Mouse (Mus musculus): ENCODE data around the gene Sim1.

Gene Sim1

GRCm38 (mm10) chr10:51011391-51012150, 117.0 kb downstream of the Sim1 start:
- in situ Hi-C loops (cut with MboI; ENCODE audit: low pct_unique_long_range_greater_than_20kb in 1 of 2, low sequenced_read_pairs in 2 of 2, unreplicated experiment in 1 of 2): no loop called here

- in situ Hi-C loops (cut with MboI; ENCODE audit: low pct_unique_long_range_greater_than_20kb in 1 of 2, low sequenced_read_pairs in 2 of 2, unreplicated experiment in 1 of 2): no loop called here
Measured at GRCm38 (mm10) chr10:51014901-51015300, 120.3 kb downstream of the Sim1 start.

- in situ Hi-C loops (cut with MboI; ENCODE audit: low pct_unique_long_range_greater_than_20kb in 1 of 2, low sequenced_read_pairs in 2 of 2, unreplicated experiment in 1 of 2): no loop called here
Measured at GRCm38 (mm10) chr10:51015362-51015761, 120.8 kb downstream of the Sim1 start.

- in situ Hi-C loops (cut with MboI; ENCODE audit: low pct_unique_long_range_greater_than_20kb in 1 of 2, low sequenced_read_pairs in 2 of 2, unreplicated experiment in 1 of 2): no loop called here
Measured at GRCm38 (mm10) chr10:51023308-51024279, 129.0 kb downstream of the Sim1 start.

All from mouse embryonic stem cell (cell line).